Mouse (Mus musculus) forebrain, postnatal 0 days (tissue): ENCODE results near the gene Unc13d. TPM values are rescaled to one million over a fixed set of nuclear protein-coding genes. Genes with fewer than 3 reads are reported as not detected.
"Not testable (repeated sequence)": the region's sequence is repeated elsewhere in the genome, so short reads cannot be mapped to it uniquely, and the experiment has no call there.

ENCODE experiments used
- ATAC-seq: fragments of 200-750 bp; cut with Nextera tagmentation; 2 replicates; pipeline ENCODE4 v1.8.0; 2017; ENCODE audit warnings: mild to moderate bottlenecking, moderate library complexity
- DNase-seq: peaks from one replicate; pipeline ENCODE4 v3.0.0-alpha.2; 2015
- H3K27ac ChIP-seq: fragments of 300-500 bp; sonication (generic); 2 replicates; pipeline ENCODE4 v1.5.1; 2014; ENCODE audit warnings: low read depth, mild to moderate bottlenecking, antibody characterized with exemption, low read length, moderate library complexity, mixed read lengths
- H3K27me3 ChIP-seq: fragments of 300-500 bp; sonication (generic); 2 replicates; pipeline ENCODE4 v1.6.1; 2014; ENCODE audit warnings: mild to moderate bottlenecking, low read length, mixed read lengths; ENCODE audit not compliant: insufficient read depth
- H3K36me3 ChIP-seq: fragments of 300-500 bp; sonication (generic); 2 replicates; pipeline ENCODE4 v1.6.1; 2014; ENCODE audit warnings: mild to moderate bottlenecking, moderate library complexity; ENCODE audit not compliant: insufficient read depth
- H3K4me1 ChIP-seq: fragments of 300-500 bp; sonication (generic); 2 replicates; pipeline ENCODE4 v1.6.1; 2014; ENCODE audit warnings: antibody characterized with exemption; ENCODE audit not compliant: insufficient read depth
- H3K4me2 ChIP-seq: fragments of 300-500 bp; sonication (generic); 2 replicates; pipeline ENCODE4 v1.6.1; 2014; ENCODE audit warnings: low read depth, mild to moderate bottlenecking, moderate library complexity
- H3K4me3 ChIP-seq: fragments of 300-500 bp; sonication (generic); 2 replicates; pipeline ENCODE4 v1.5.1; 2014; ENCODE audit warnings: low read depth, low read length, mixed read lengths
- H3K9ac ChIP-seq: fragments of 300-500 bp; sonication (generic); 2 replicates; pipeline ENCODE4 v1.6.1; 2014; ENCODE audit warnings: mild to moderate bottlenecking
- H3K9me3 ChIP-seq: fragments of 300-500 bp; sonication (generic); 2 replicates; pipeline ENCODE4 v1.6.1; 2016; ENCODE audit warnings: low read length
- CTCF ChIP-seq: sonication (generic); IDR thresholded peaks from 2 replicates; pipeline ENCODE4 v1.5.1; 2016; ENCODE audit warnings: antibody characterized with exemption, control low read depth, low read depth
- WGBS: fragments of 180-500 bp; shearing (Covaris S2); extraction: QIAGEN DNeasy Blood & Tissue Kit; methylation state at CpG from one replicate; pipeline ENCODE4 v1.1.7; 2014; 5-methylcytosine and 5-hydroxymethylcytosine counted together
- polyA plus RNA-seq: library from polyadenylated mRNA; unstranded; fragments of >200 nt; fragmentation: Nextera tagmentation; extraction: Ambion mirVana; gene quantifications from 2 replicates; pipeline ENCODE4 v1.2.1, GENCODE M21; 2015
- total RNA-seq: library from RNA; depleted of rRNA; stranded (reverse); fragments of >200 nt; gene quantifications from 2 replicates; pipeline ENCODE4 v1.2.3, GENCODE M21; 2014; rRNA removed

Gene Unc13d
- total RNA-seq (0.46 and 0.86 TPM in 2 replicates), polyA plus RNA-seq (0.29 and 0.58 TPM in 2 replicates)

DNA sequence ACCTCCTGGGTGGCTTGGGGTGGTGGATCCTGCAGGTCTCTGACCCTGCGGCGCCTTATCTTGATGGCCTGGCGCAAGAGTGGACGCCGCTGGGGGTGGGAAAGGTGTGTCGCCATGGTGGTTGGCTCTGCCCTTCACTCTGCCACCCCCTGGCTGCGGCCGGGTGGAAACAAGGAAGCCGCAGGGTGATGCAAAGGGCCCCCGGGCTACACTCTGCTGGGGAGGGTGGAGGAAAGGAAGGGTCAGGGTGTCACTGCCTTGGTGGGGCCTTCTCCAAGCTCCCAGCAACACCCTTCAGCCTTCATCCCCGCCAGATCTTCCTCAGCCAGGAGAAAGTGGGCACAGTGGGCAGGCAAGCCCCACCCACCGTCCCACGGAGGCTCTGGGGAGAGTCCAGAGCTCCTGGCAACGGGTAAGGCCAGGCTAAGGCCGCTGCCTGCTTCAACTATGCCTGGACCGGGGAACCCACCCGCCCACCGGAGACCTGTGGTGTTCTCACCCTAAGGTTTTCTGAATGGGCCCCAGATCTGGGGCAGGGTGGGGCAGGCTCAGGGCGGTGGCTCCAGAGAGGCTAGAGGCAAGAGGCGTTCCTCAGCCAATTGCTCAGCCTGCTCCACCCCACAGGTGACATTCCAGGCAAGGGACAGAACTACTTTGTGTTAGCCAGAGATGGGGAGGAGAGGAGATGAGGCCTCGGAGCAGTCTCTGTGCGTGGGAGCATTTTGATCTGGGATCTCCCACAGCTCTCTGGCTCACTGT is at the start of gene Unc13d:
Unc13d (minus strand) TSS at position 516 of the 759 bp plus-strand sequence.
- Histone ChIP-seq H3K4me2 (0 out of 2 replicates have a peak within 1 kb of the TSS, but pooled peaks have one; percentile 19), H3K4me3 (no peak within 1 kb of the TSS), H3K9me3 (no peaks in the 10 kb centered on the region), H3K27ac (no peak within 1 kb of the TSS), H3K9ac (0 out of 2 replicates have a peak within 1 kb of the TSS, but pooled peaks have one; percentile 14), H3K36me3 (peaks cover 40% of the 10 kb centered on the region), H3K27me3 (no peaks in the 10 kb centered on the region), H3K4me1 (0 out of 2 replicates have a peak, but pooled peaks cover 3% of the 10 kb centered on the region)
- no peak for DNase-seq
- ATAC-seq: no peak
- no peak for TF ChIP-seq CTCF
- 71% methylated on average over 22 of the region's 22 CpGs for WGBS

DNA sequence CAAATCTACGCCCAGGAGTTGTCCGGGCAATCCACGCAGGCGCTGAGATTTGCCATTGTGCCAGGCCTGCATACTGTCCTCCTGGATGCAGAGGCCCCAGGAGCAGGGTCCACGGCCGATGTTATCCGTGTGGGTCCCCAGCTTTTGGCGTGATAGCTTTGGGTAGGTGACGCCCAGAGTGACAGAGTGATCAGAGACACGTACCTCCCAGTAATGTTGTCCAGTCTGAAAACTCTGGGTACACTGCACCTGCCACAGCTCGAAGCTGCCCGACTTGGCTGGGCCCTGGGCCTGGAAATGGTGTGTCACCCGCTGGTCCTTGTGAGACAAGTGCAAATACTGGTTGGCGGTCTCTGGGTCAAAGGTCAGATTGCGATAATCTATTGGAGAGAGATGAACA is 48.5 kb upstream of the Unc13d start:
- Histone ChIP-seq H3K9ac (no peak overlapping the region), H3K27me3 (no peaks in the 10 kb centered on the region), H3K36me3 (peaks cover 5% of the 10 kb centered on the region; the same call in 1 of the 2 replicates), H3K4me3 (no peak overlapping the region), H3K4me1 (0 out of 2 replicates have a peak, but pooled peaks cover 4% of the 10 kb centered on the region), H3K4me2 (no peak overlapping the region), H3K27ac (no peak overlapping the region), H3K9me3 (no peaks in the 10 kb centered on the region)
- no peak for TF ChIP-seq CTCF
- no peak for DNase-seq
- ATAC-seq: no peak
- WGBS: 95% methylated on average over 15 of the region's 15 CpGs

DNA sequence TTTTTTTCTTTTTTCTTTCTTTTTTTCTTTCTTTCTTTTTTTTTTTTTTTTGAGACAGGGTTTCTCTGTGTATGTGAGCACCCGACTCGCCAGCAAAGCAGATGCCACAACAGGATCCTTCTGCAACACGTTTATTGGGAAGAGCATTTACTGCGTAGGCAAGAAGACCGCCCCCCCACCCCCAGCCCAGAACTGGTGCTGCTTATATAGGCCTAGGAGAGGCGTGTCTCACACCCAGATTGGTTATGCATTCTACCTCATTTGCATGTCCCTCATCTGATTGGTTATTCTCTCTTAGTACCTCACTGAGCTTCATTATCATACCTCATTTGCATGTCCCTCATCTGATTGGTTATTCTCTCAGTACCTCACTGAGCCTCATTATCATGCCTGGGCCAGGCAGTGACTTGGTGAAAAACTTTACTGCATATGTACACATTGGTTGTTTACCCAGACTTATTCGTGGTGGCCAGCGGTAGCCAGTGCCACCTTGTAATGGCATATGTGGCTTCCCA is 44.0 kb upstream of the Unc13d start:
- WGBS: 87% methylated on average over 8 of the region's 8 CpGs
- H3K27ac ChIP-seq: not testable (repeated sequence)

DNA sequence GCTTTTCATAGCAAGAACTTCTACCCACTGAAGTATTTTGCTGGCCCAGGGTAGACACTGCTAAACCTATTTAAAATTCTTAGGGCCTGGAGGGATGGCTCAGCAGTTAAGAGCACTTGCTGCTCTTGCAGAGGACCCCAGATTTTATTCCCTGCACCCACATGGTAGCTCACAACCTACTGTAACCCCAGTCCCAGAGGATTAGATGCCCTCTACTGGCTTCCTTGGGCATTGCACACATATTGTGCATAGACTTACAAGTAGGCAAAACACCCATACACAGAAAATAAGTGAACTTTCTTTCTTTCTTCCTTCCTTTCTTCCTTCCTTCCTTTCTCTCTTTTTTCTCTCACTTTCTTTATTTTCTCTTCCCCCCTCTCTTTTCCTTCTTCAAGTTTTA is 40.1 kb upstream of the Unc13d start:
- Histone ChIP-seq H3K9me3 (no peaks in the 10 kb centered on the region), H3K27me3 (no peaks in the 10 kb centered on the region), H3K4me3 (no peak overlapping the region), H3K36me3 (no peaks in the 10 kb centered on the region), H3K9ac (no peak overlapping the region), H3K27ac (no peak overlapping the region), H3K4me1 (no peaks in the 10 kb centered on the region), H3K4me2 (no peak overlapping the region)
- TF ChIP-seq CTCF: no peak
- DNase-seq: no peak
- ATAC-seq: no peak

More for the DNA sequence above, 44.0 kb upstream of the Unc13d start:
- ATAC-seq, H3K9ac ChIP-seq, H3K36me3 ChIP-seq, H3K4me1 ChIP-seq, DNase-seq, H3K4me3 ChIP-seq, H3K4me2 ChIP-seq, H3K9me3 ChIP-seq, H3K27me3 ChIP-seq: not testable (repeated sequence)

DNA sequence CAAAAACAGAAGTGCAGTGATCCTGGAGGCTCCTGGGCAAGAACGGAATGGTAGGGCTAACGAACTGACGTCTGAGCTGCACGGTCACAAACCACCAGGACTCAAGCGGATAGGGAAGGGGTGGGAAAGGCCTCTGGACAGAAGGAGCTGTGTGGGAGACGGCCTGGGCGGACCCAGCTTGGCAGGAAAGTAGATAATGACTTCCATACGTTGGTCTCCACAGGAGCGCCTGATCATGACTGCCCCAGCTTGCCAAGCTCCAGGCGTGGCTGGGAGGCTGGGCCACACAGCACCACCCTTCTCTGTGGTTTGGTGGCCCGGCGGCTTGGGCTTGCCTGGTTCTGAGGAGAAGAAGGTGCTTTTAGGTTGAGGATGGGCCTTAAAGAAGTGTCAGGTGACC is 39.5 kb upstream of the Unc13d start:
- H3K4me1 ChIP-seq: no peaks in the 10 kb centered on the region
- TF ChIP-seq CTCF: no peak
- no peaks in the 10 kb centered on the region for H3K36me3 ChIP-seq
- no peaks in the 10 kb centered on the region for H3K27me3 ChIP-seq
- 70% methylated on average over 12 of the region's 12 CpGs for WGBS
- no peaks in the 10 kb centered on the region for H3K9me3 ChIP-seq
- DNase-seq: no peak
- H3K9ac ChIP-seq: no peak overlapping the region
- H3K4me2 ChIP-seq: no peak overlapping the region
- no peak overlapping the region for H3K4me3 ChIP-seq
- no peak for ATAC-seq
- H3K27ac ChIP-seq: no peak overlapping the region

DNA sequence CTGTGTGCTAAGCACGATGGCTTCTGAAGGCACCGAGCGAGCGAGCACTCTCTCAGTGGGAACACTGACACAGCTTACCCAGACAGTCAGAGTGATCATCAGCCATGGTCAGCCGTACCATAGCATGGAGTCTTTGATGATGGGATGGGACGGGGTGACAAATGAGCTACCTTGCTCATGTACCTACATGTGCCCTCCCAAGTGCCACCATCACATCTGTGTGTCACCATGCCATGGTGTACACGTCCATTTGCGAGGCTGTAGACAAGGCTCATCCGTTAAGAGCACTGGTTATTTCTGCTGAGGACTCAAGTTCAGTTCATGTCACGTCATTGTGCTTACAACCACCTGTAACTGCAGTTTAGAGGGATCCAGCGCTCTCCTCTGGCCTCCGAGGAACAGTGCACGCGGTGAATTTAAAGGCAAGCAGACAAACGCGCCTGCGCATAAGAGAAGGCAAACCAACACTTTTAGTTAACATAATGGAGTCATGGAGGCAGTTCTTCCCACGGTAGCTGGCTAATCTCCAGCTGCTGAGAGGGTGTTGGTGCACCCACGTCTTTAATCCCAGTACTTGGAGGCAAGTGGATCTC is 33.9 kb upstream of the Unc13d start:
- no peak for DNase-seq
- 83% methylated on average over 19 of the region's 19 CpGs for WGBS
- Histone ChIP-seq H3K9ac (no peak overlapping the region), H3K4me3 (no peak overlapping the region), H3K9me3 (no peaks in the 10 kb centered on the region), H3K4me1 (no peaks in the 10 kb centered on the region), H3K27ac (no peak overlapping the region), H3K4me2 (no peak overlapping the region), H3K36me3 (no peaks in the 10 kb centered on the region), H3K27me3 (peaks cover 33% of the 10 kb centered on the region)
- no peak for ATAC-seq
- TF ChIP-seq CTCF: no peak

DNA sequence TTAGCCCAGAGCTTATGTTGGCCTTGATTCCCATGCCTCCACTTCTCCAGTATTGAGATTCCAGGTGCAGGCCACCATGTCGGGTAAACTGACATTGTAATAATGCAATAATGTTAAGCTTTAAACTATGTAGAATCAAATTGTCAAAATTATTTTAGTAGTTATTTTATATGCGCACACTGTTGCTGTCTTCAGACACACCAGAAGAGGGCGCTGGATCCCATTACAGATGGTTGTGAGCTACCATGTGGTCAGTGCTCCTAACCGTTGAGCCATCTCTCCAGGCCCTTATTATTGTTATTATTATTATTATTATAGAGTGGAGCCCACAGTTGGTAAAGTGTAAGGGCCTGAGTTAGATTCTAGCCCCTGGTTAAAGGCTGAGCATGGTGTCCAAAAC is 33.3 kb upstream of the Unc13d start:
- no peak overlapping the region for H3K4me2 ChIP-seq
- WGBS: 81% methylated on average over 4 of the region's 4 CpGs
- no peak for TF ChIP-seq CTCF
- H3K27ac ChIP-seq: no peak overlapping the region
- no peak for DNase-seq
- H3K9me3 ChIP-seq: no peaks in the 10 kb centered on the region
- H3K9ac ChIP-seq: no peak overlapping the region
- no peaks in the 10 kb centered on the region for H3K4me1 ChIP-seq
- no peaks in the 10 kb centered on the region for H3K36me3 ChIP-seq
- peaks cover 39% of the 10 kb centered on the region for H3K27me3 ChIP-seq
- no peak overlapping the region for H3K4me3 ChIP-seq
- no peak for ATAC-seq
